Mouse (Mus musculus): Measurements from ENCODE around the gene Olfr1205. TPM values are rescaled to one million over a fixed set of nuclear protein-coding genes. Genes with fewer than 3 reads are reported as not detected.

Gene Olfr1205
- not detected for total RNA-seq (2022)

DNA sequence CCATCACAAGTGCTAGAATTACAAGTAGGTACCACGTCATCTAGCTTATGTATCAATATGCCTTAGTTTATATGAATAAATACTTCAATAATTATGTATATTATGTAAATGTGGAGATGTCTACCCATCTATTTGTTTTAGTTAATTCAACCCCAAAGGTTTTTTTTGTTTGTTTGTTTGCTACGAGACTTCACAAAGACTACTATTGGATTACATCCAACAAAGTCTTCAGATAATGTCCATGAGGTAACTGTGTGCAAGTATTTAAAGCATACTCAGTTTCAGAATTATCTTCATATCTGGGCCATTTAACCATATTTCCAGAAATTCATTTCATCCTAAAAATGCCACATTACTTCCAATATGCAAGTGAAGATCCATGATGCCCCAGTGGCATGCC lies at the start of gene Olfr1205:
TSS of gene Olfr1205 (plus strand) at position 301 of the 400 bp plus-strand sequence.
- no peak for DNase-seq (ENCODE audit: low spot score in 2 of 2)

DNA sequence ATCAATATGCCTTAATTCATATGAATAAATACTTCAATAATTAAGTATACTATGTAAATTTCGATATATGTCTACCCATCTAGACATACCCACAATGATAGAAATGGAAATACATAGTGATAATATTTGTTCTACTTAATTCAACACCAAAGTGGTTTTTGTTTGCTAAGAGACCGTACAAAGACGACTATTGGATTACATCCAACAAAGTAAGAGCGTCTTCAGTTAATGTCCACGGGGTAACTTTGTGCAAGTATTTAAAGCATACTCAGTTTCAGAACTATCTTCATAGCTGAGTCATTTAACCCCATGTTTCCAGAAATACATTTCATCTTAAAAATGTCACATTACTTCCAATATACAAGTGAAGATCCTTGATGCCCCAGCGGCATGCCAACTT lies 36.8 kb upstream of the Olfr1205 start, which contains the start of gene Olfr1201:
TSS of gene Olfr1201 (plus strand) at position 301 of the 400 bp plus-strand sequence.
- DNase-seq (ENCODE audit: low spot score in 2 of 2), result no peak

DNA sequence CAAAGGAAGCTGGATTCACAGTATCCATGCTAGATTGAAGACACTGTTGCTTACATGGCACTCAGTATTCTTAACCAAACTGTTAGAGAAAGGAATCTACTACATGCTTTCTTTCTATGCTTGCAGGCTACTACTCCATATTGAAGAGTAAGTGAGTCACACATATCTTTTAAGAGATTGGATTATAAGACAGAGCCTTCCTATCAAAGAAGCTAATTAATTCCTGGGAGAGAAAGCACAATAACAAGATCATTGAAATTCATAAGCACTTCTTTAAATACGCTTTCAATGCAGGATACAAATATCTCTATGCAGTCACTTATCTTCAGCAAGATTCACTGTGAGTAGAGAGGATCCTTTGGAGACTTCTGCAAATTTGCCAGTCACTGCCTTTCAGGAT lies 15.3 kb upstream of the Olfr1205 start, which contains the start of gene Olfr1202:
TSS of gene Olfr1202 (plus strand) at position 301 of the 400 bp plus-strand sequence.
- no peak for DNase-seq (ENCODE audit: low spot score in 2 of 2)

DNA sequence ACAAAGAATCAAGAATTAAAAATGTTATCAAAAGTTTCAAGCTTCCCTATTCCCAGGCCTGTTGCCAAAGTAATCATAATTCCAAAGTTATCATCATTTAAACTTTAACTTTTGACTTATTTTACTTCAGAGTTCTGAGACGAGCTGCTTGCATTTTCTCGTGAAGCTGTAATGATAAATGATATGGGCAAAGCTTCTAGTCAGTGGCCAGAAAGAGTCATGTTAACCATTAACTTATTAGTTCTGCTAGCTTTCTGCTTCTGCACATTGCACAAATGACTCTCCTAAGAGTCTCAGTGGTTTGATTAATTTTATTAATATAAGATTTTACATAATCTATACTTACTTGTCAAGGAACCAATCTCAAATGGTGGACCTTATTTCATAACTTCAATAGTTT lies 8.9 kb downstream of the Olfr1205 start:
- no peak for DNase-seq (ENCODE audit: low spot score in 2 of 2)

DNA sequence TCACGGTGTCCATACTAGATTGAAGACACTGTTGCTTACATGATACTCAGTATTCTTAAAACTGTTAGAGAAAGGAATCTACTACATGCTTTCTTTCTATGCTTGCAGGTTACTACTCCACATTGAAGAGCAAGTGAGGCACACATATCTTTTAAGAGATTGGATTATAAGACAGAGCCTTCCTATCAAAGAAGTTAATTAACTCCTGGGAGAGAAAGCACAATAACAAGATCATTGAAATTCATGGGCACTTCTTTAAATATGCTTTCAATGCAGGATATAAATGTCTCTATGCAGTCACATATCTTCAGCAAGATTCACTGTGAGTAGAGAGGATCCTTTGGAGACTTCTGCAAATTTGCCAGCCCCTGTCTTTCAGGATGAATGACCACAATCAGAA lies 19.5 kb downstream of the Olfr1205 start, which contains the start of gene Olfr1204:
TSS of gene Olfr1204 (plus strand) at position 301 of the 400 bp plus-strand sequence.
- no peak for DNase-seq (ENCODE audit: low spot score in 2 of 2)

DNA sequence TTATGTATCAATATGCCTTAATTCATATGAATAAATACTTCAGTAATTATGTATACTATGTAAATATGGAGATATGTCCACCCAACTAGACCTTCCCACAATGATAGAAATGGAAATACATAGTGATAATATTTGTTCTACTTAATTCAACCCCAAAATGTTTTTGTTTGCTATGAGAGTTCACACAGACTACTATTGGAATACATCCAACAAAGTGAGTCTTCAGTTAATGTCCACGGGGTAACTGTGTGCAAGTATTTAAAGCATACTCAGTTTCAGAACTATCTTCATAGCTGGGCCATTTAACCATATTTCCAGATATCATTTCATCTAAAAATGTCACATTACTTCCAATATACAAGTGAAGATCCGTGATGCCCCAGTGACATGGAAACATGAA lies 33.4 kb downstream of the Olfr1205 start, which contains the start of gene Olfr1206:
TSS of gene Olfr1206 (plus strand) at position 301 of the 400 bp plus-strand sequence.
- no peak for DNase-seq (ENCODE audit: low spot score in 2 of 2)

Other genes starting within 250 kb of the Olfr1205 start
- gene Olfr1189, start 243.3 kb upstream of the Olfr1205 start, total RNA-seq (2022), result not detected
- gene Olfr1191-ps1, start 189.2 kb upstream of the Olfr1205 start, total RNA-seq (2022), result under 1 TPM in 1 of 4 experiments, not detected in 3; 0.06 TPM
- not detected for gene Olfr1192-ps1, start 181.2 kb upstream of the Olfr1205 start, total RNA-seq (2022)
- gene Olfr1193, start 154.1 kb upstream of the Olfr1205 start, total RNA-seq (2022), result not detected
- gene Olfr1195, start 140.6 kb upstream of the Olfr1205 start, total RNA-seq (2022), result not detected
- gene Olfr1196, start 125.1 kb upstream of the Olfr1205 start, total RNA-seq (2022), result not detected
- gene Olfr1197, start 97.4 kb upstream of the Olfr1205 start, total RNA-seq (2022), result not detected
- not detected for gene Olfr1198, start 78.4 kb upstream of the Olfr1205 start, total RNA-seq (2022)
- not detected for gene Olfr1199, start 69.3 kb upstream of the Olfr1205 start, total RNA-seq (2022)
- not detected for gene Olfr1200, start 59.2 kb upstream of the Olfr1205 start, total RNA-seq (2022)
- not detected for gene Olfr1201, start 36.7 kb upstream of the Olfr1205 start, total RNA-seq (2022)
- not detected for gene Olfr1202, start 15.2 kb upstream of the Olfr1205 start, total RNA-seq (2022)
- gene Olfr1204, start 19.6 kb downstream of the Olfr1205 start, total RNA-seq (2022), result not detected
- not detected for gene Olfr1206, start 33.5 kb downstream of the Olfr1205 start, total RNA-seq (2022)
- not detected for gene Olfr1208, start 72.6 kb downstream of the Olfr1205 start, total RNA-seq (2022)
- gene Olfr1209, start 85.4 kb downstream of the Olfr1205 start, total RNA-seq (2022), result not detected
- gene Olfr1211, start 108.4 kb downstream of the Olfr1205 start, total RNA-seq (2022), result not detected
- gene Olfr1212, start 124.2 kb downstream of the Olfr1205 start, total RNA-seq (2022), result not detected
- not detected for gene Gm13762, start 150.5 kb downstream of the Olfr1205 start, total RNA-seq (2022)
- gene Olfr1214, start 162.9 kb downstream of the Olfr1205 start, total RNA-seq (2022), result not detected
- gene Olfr1215, start 177.2 kb downstream of the Olfr1205 start, total RNA-seq (2022), result not detected
- gene Olfr1216, start 188.6 kb downstream of the Olfr1205 start, total RNA-seq (2022), result not detected
- gene Olfr1217, start 202.3 kb downstream of the Olfr1205 start, total RNA-seq (2022), result not detected
- gene Olfr1218, start 231.4 kb downstream of the Olfr1205 start, total RNA-seq (2022), result not detected

Data from layer of hippocampus, adult 8-10 months (tissue).